Mouse (Mus musculus) limb, embryonic 14.5 days (tissue): ENCODE measurements around the gene Lmtk2. TPM values are rescaled to one million over a fixed set of nuclear protein-coding genes. Genes with fewer than 3 reads are reported as not detected.

Experiments used
- ATAC-seq: fragments of 200-750 bp; cut with Nextera tagmentation; 2 replicates; pipeline ENCODE4 v1.8.0; 2017; ENCODE audit warnings: low read depth, moderate number of reproducible peaks, moderate TSS enrichment; ENCODE audit not compliant: low FRiP score
- DNase-seq: peaks from one replicate; pipeline ENCODE4 v3.0.0-alpha.2; 2015; ENCODE audit warnings: low spot score
- H3K27ac ChIP-seq: fragments of 300-500 bp; sonication (generic); replicated peaks from 2 replicates; pipeline ENCODE4 v1.5.1; 2014; ENCODE audit warnings: low read depth, mild to moderate bottlenecking, low read length, moderate library complexity, mixed read lengths
- H3K27me3 ChIP-seq: fragments of 300-500 bp; sonication (generic); 2 replicates; pipeline ENCODE4 v1.6.1; 2014; ENCODE audit warnings: low read length, mixed read lengths; ENCODE audit not compliant: control insufficient read depth, insufficient read depth
- H3K36me3 ChIP-seq: fragments of 300-500 bp; sonication (generic); 2 replicates; pipeline ENCODE4 v1.6.1; 2014; ENCODE audit warnings: mild to moderate bottlenecking, low read length, moderate library complexity, mixed read lengths; ENCODE audit not compliant: control insufficient read depth, insufficient read depth
- H3K4me1 ChIP-seq: fragments of 300-500 bp; sonication (generic); 2 replicates; pipeline ENCODE4 v1.6.1; 2014; ENCODE audit warnings: antibody characterized with exemption, low read length, mixed read lengths; ENCODE audit not compliant: control insufficient read depth, insufficient read depth
- H3K4me2 ChIP-seq: fragments of 300-500 bp; sonication (generic); replicated peaks from 2 replicates; pipeline ENCODE4 v1.6.1; 2014; ENCODE audit warnings: low read depth, mild to moderate bottlenecking, low read length, moderate library complexity; ENCODE audit not compliant: severe bottlenecking
- H3K4me3 ChIP-seq: fragments of 300-500 bp; sonication (generic); replicated peaks from 2 replicates; pipeline ENCODE4 v1.5.1; 2014; ENCODE audit warnings: low read length
- H3K9ac ChIP-seq: fragments of 300-500 bp; sonication (generic); 2 replicates; pipeline ENCODE4 v1.6.1; 2014; ENCODE audit warnings: mild to moderate bottlenecking, low read depth, low read length, moderate library complexity; ENCODE audit not compliant: severe bottlenecking
- H3K9me3 ChIP-seq: fragments of 300-500 bp; sonication (generic); 2 replicates; pipeline ENCODE4 v1.6.1; 2016; ENCODE audit warnings: low read length; ENCODE audit not compliant: control insufficient read depth
- POLR2A ChIP-seq: fragments of 200-500 bp; IDR thresholded peaks from 2 replicates; pipeline ENCODE4 v1.8.0; 2012; ENCODE audit warnings: inconsistent platforms, mild to moderate bottlenecking, moderate library complexity, borderline replicate concordance; ENCODE audit not compliant: insufficient read depth, insufficient read length; ENCODE audit errors: extremely low read depth
- WGBS: fragments of 180-500 bp; shearing (Covaris S2); extraction: QIAGEN DNeasy Blood & Tissue Kit; methylation state at CpG from one replicate; pipeline ENCODE4 v1.1.7; 2014; 5-methylcytosine and 5-hydroxymethylcytosine counted together
- polyA plus RNA-seq, 2 experiments: library from polyadenylated mRNA; depleted of rRNA in 1 of 2; stranded (reverse) in 1 of 2; unstranded in 1 of 2; fragments of >200 nt; fragmentation: Nextera tagmentation in 1 of 2; extraction: Ambion mirVana in 1 of 2; gene quantifications; 2 replicates each; pipeline versions ENCODE4 v1.2.1 to v1.2.3; 2012 to 2014

Lmtk2 gene
- polyA plus RNA-seq, 2 experiments = 3.6 to 8.2 TPM

- ATAC-seq = no peak
- 96% methylated on average over 2 of the region's 2 CpGs for WGBS
- H3K4me3 ChIP-seq = no peak overlapping the region
- no peak overlapping the region for H3K27ac ChIP-seq
- H3K4me2 ChIP-seq = no peak overlapping the region
- no peaks in the 10 kb centered on the region for H3K27me3 ChIP-seq
- H3K36me3 ChIP-seq = no peaks in the 10 kb centered on the region
- DNase-seq = no peak
- no peaks in the 10 kb centered on the region for H3K9me3 ChIP-seq
- TF ChIP-seq POLR2A = no peak
- no peaks in the 10 kb centered on the region for H3K4me1 ChIP-seq
- H3K9ac ChIP-seq = no peak overlapping the region
Measured at GRCm38 (mm10) chr5:144083521-144083920, 16.7 kb upstream of the Lmtk2 start.

GRCm38 (mm10) chr5:144084271-144084670 lies 16.0 kb upstream of the Lmtk2 start:
- Histone ChIP-seq H3K27ac (no peak overlapping the region), H3K9ac (no peak overlapping the region), H3K4me2 (no peak overlapping the region), H3K4me3 (no peak overlapping the region), H3K9me3 (no peaks in the 10 kb centered on the region), H3K27me3 (no peaks in the 10 kb centered on the region), H3K4me1 (no peaks in the 10 kb centered on the region), H3K36me3 (no peaks in the 10 kb centered on the region)
- WGBS = 69% methylated on average over 4 of the region's 4 CpGs
- ATAC-seq (no peak), DNase-seq (no peak)
- no peak for TF ChIP-seq POLR2A

- H3K4me2 ChIP-seq = no peak overlapping the region
Measured at GRCm38 (mm10) chr5:144085696-144086095, 14.5 kb upstream of the Lmtk2 start.

GRCm38 (mm10) chr5:144086494-144086893 lies 13.7 kb upstream of the Lmtk2 start:
- no peak for TF ChIP-seq POLR2A
- Histone ChIP-seq H3K36me3 (no peaks in the 10 kb centered on the region), H3K4me3 (no peak overlapping the region), H3K9me3 (no peaks in the 10 kb centered on the region), H3K9ac (no peak overlapping the region), H3K4me2 (no peak overlapping the region), H3K27ac (no peak overlapping the region), H3K4me1 (no peaks in the 10 kb centered on the region), H3K27me3 (no peaks in the 10 kb centered on the region)
- DNase-seq (no peak), ATAC-seq (no peak)
- WGBS = 72% methylated on average over 2 of the region's 2 CpGs

More at GRCm38 (mm10) chr5:144085696-144086095, 14.5 kb upstream of the Lmtk2 start:
- H3K9ac ChIP-seq = no peak overlapping the region
- H3K4me3 ChIP-seq = no peak overlapping the region
- H3K27me3 ChIP-seq = no peaks in the 10 kb centered on the region
- DNase-seq = no peak
- 82% methylated on average over 6 of the region's 6 CpGs for WGBS
- no peaks in the 10 kb centered on the region for H3K9me3 ChIP-seq
- no peak overlapping the region for H3K27ac ChIP-seq
- ATAC-seq = no peak
- H3K36me3 ChIP-seq = no peaks in the 10 kb centered on the region
- no peaks in the 10 kb centered on the region for H3K4me1 ChIP-seq
- TF ChIP-seq POLR2A = no peak

GRCm38 (mm10) chr5:144088354-144088753 lies 11.9 kb upstream of the Lmtk2 start:
- H3K4me2 ChIP-seq = no peak overlapping the region
- no peak overlapping the region for H3K4me3 ChIP-seq
- H3K4me1 ChIP-seq = no peaks in the 10 kb centered on the region
- H3K27ac ChIP-seq = no peak overlapping the region
- H3K36me3 ChIP-seq = no peaks in the 10 kb centered on the region
- no peaks in the 10 kb centered on the region for H3K9me3 ChIP-seq
- H3K9ac ChIP-seq = no peak overlapping the region
- no peak for TF ChIP-seq POLR2A
- ATAC-seq (no peak), DNase-seq (no peak)
- no peaks in the 10 kb centered on the region for H3K27me3 ChIP-seq
- 72% methylated on average over 2 of the region's 2 CpGs for WGBS

- no peak for ATAC-seq
- no peak for TF ChIP-seq POLR2A
- no peaks in the 10 kb centered on the region for H3K36me3 ChIP-seq
- H3K4me3 ChIP-seq = no peak overlapping the region
- no peaks in the 10 kb centered on the region for H3K27me3 ChIP-seq
- no peaks in the 10 kb centered on the region for H3K9me3 ChIP-seq
- DNase-seq = no peak
- no peaks in the 10 kb centered on the region for H3K4me1 ChIP-seq
- no peak overlapping the region for H3K4me2 ChIP-seq
- 83% methylated on average over 6 of the region's 6 CpGs for WGBS
- no peak overlapping the region for H3K9ac ChIP-seq
- H3K27ac ChIP-seq = no peak overlapping the region
Measured at GRCm38 (mm10) chr5:144095461-144095970, 4.7 kb upstream of the Lmtk2 start.
